Mouse (Mus musculus) liver, embryonic 15.5 days (tissue): ENCODE measurements at regions not wholly inside any gene's neighbourhood (a gene's known extent, or its start where the extent isn't known, plus 50 kb on each side); places are given as distances from the start of the nearest gene placed in this dataset.
A peak's percentile ranks its signal among the peaks of the same experiment; 100 is the strongest.

Source experiments
- ATAC-seq: fragments of 200-750 bp; cut with Nextera tagmentation; 2 replicates; pipeline ENCODE4 v1.8.0; 2017; ENCODE audit warnings: moderate number of reproducible peaks, mild to moderate bottlenecking, moderate library complexity; ENCODE audit not compliant: insufficient read depth
- H3K27ac ChIP-seq: fragments of 300-500 bp; sonication (generic); replicated peaks from 2 replicates; pipeline ENCODE4 v1.5.1; 2015; ENCODE audit warnings: mild to moderate bottlenecking, inconsistent platforms
- H3K27me3 ChIP-seq: fragments of 300-500 bp; sonication (generic); 2 replicates; pipeline ENCODE4 v1.6.1; 2015; ENCODE audit warnings: mild to moderate bottlenecking, inconsistent platforms
- H3K36me3 ChIP-seq: fragments of 300-500 bp; sonication (generic); replicated peaks from 2 replicates; pipeline ENCODE4 v1.6.1; 2015; ENCODE audit warnings: moderate library complexity, mild to moderate bottlenecking, inconsistent platforms
- H3K4me1 ChIP-seq: fragments of 300-500 bp; sonication (generic); replicated peaks from 2 replicates; pipeline ENCODE4 v1.6.1; 2015; ENCODE audit warnings: inconsistent platforms
- H3K4me2 ChIP-seq: fragments of 300-500 bp; sonication (generic); 2 replicates; pipeline ENCODE4 v1.6.1; 2015; ENCODE audit warnings: moderate library complexity, mild to moderate bottlenecking, inconsistent platforms
- H3K4me3 ChIP-seq: fragments of 300-500 bp; sonication (generic); replicated peaks from 2 replicates; pipeline ENCODE4 v1.5.1; 2015; ENCODE audit warnings: mild to moderate bottlenecking, inconsistent platforms
- H3K9ac ChIP-seq: fragments of 300-500 bp; sonication (generic); 2 replicates; pipeline ENCODE4 v1.6.1; 2015; ENCODE audit warnings: moderate library complexity, mild to moderate bottlenecking, inconsistent platforms
- H3K9me3 ChIP-seq: fragments of 300-500 bp; sonication (generic); replicated peaks from 2 replicates; pipeline ENCODE4 v1.6.1; 2016; ENCODE audit warnings: inconsistent platforms
- WGBS: fragments of 180-500 bp; shearing (Covaris S2); methylation state at CpG from one replicate; pipeline ENCODE4 v1.1.7; 2015; ENCODE audit warnings: mixed read lengths; ENCODE audit not compliant: insufficient replicate concordance; 5-methylcytosine and 5-hydroxymethylcytosine counted together

DNA sequence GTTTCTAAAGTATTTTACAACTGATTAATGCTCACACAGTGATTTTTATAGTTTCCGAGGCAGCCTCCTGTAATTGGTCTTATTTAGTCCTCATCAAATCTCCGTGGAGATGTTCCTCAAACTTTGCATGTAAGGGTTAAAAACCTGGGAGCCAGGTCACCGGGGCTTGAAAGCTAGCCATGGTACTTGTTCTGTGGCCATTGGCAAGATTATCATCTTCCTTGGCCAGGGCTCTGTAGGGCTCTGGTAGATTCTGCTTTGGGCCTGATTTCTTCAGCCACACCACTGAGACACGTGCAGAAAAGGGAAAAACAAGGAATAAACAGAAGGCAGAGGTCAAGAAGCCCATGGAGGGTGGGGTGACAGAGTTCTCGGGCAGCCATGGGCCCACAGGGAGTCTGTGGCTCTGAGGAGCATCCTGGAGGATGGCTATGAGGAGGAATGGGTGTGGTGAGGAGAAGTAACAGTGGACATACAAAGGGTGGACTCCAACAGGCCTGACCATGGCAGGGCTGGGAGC, 50.7 kb upstream of the Eps8l3 start:
- no peaks in the 10 kb centered on the region for H3K36me3 ChIP-seq
- no peak for ATAC-seq
- H3K9ac ChIP-seq, result no peak overlapping the region
- no peaks in the 10 kb centered on the region for H3K4me1 ChIP-seq
- H3K27ac ChIP-seq, result no peak overlapping the region
- H3K4me2 ChIP-seq, result no peak overlapping the region
- WGBS, result 55% methylated on average over 5 of the region's 5 CpGs
- H3K27me3 ChIP-seq, result 0 out of 2 replicates have a peak, but pooled peaks cover 4% of the 10 kb centered on the region
- no peak overlapping the region for H3K4me3 ChIP-seq
- H3K9me3 ChIP-seq, result no peaks in the 10 kb centered on the region

GRCm38 (mm10) chr3:107825468-107825867, 51.6 kb upstream of the Eps8l3 start:
- Histone ChIP-seq H3K4me2 (no peak overlapping the region), H3K4me1 (no peaks in the 10 kb centered on the region), H3K27ac (no peak overlapping the region), H3K9ac (no peak overlapping the region), H3K27me3 (0 out of 2 replicates have a peak, but pooled peaks cover 4% of the 10 kb centered on the region), H3K36me3 (no peaks in the 10 kb centered on the region), H3K9me3 (no peaks in the 10 kb centered on the region), H3K4me3 (no peak overlapping the region)
- ATAC-seq, result no peak
- WGBS, result 69% methylated on average over 10 of the region's 10 CpGs

DNA sequence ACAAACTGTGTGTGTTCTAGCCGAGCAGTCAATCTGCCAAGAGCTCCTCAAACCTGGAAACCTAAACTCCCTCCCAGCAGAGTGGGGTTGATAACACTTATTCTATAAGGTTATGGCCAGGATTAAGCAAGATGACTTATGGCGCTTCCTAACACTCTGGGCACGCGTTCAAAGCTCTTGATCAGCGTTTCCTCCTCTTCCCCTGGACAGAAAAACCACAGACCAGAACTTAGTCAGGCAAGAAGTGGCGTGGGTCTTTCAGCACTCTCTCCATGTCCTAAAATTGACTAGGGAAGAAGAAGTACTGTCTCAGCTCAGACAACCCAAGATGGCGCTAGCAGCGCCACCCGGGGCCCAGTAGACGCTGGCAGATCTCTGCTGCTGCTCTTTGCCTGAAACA, 52.7 kb upstream of the Eps8l3 start:
- peaks cover 4% of the 10 kb centered on the region; the same call in 1 of the 2 replicates for H3K27me3 ChIP-seq
- no peak overlapping the region for H3K27ac ChIP-seq
- ATAC-seq, result no peak
- H3K36me3 ChIP-seq, result no peaks in the 10 kb centered on the region
- no peak overlapping the region for H3K4me2 ChIP-seq
- peaks cover under 1% of the 10 kb centered on the region for H3K4me1 ChIP-seq
- WGBS, result 56% methylated on average over 10 of the region's 10 CpGs
- no peaks in the 10 kb centered on the region for H3K9me3 ChIP-seq
- no peak overlapping the region for H3K4me3 ChIP-seq
- no peak overlapping the region for H3K9ac ChIP-seq

GRCm38 (mm10) chr3:107823655-107824266, 53.3 kb upstream of the Eps8l3 start:
- H3K4me2 ChIP-seq, result no peak overlapping the region
- H3K9ac ChIP-seq, result no peak overlapping the region
- peaks cover 6% of the 10 kb centered on the region for H3K4me1 ChIP-seq
- ATAC-seq, result no peak
- WGBS, result 75% methylated on average over 6 of the region's 6 CpGs
- H3K27ac ChIP-seq, result no peak overlapping the region
- H3K9me3 ChIP-seq, result no peaks in the 10 kb centered on the region
- peaks cover 4% of the 10 kb centered on the region; the same call in 1 of the 2 replicates for H3K27me3 ChIP-seq
- no peaks in the 10 kb centered on the region for H3K36me3 ChIP-seq
- H3K4me3 ChIP-seq, result no peak overlapping the region

DNA sequence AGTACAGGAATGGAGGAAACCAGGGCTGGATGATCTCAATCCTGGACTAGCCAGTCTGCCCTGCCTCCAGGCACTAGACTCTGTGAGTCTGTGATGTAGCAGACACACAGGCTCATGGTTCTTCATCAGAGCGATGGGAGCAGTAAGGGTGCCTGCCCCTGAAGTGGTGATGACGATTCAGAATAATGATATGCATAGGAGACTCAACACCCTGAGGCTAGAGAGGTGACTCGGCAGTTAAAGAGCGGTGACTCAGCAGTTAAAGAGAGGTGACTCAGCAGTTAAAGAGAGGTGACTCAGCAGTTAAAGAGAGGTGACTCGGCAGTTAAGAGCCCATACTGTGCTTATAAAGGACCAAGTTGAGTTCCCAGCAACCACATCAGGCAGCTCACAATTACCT, 53.9 kb upstream of the Eps8l3 start:
- H3K4me2 ChIP-seq, result no peak overlapping the region
- H3K4me3 ChIP-seq, result no peak overlapping the region
- no peak overlapping the region for H3K9ac ChIP-seq
- H3K27me3 ChIP-seq, result peaks cover 4% of the 10 kb centered on the region; the same call in 1 of the 2 replicates
- peaks cover 12% of the 10 kb centered on the region for H3K4me1 ChIP-seq
- no peak for ATAC-seq
- no peak overlapping the region for H3K27ac ChIP-seq
- no peaks in the 10 kb centered on the region for H3K36me3 ChIP-seq
- H3K9me3 ChIP-seq, result no peaks in the 10 kb centered on the region
- WGBS, result 73% methylated on average over 5 of the region's 5 CpGs

DNA sequence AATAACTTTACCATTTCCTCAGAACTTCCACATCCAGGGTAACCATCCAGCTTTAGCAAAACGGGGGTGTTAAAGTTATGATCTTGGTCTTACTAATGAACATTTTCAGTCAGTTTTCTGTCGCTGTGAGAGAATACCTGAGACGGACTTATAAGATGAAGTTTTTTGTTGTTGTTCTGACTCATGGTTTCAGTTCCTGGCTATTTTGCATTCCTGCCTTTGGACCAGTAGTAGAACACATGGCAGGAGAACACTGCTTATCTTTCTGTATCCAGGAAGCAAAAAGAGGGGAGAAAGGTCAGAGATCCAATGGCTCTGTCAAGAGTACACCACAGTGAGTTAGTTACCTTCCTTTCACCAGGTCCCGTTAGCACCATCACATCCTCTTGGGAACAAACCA, 54.5 kb upstream of the Eps8l3 start:
- Histone ChIP-seq H3K36me3 (no peaks in the 10 kb centered on the region), H3K4me3 (no peak overlapping the region), H3K9me3 (no peaks in the 10 kb centered on the region), H3K27me3 (peaks cover 4% of the 10 kb centered on the region; the same call in 1 of the 2 replicates), H3K9ac (no peak overlapping the region), H3K4me2 (no peak overlapping the region), H3K4me1 (peaks cover 15% of the 10 kb centered on the region), H3K27ac (no peak overlapping the region)
- no peak for ATAC-seq
- 59% methylated on average over 4 of the region's 4 CpGs for WGBS

DNA sequence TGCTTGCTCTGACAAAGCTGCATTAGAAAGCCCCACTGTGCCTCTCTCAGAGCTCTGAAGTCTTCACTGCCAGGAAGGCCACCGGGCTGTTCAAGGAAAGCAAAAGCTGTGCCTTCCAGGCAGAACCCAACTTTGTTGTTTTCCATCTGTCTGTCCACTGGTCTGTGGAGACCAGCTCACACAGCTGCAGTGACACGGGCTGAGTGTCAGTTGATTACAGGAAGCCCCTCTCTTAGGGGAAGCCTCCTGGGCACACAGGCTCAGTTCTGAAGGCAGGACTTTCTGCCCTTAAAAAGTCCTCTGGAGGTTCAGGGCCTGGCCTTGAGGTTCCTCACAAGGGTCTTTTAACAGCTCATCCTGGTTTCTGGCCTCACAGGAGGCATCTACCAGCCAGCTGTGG, 55.1 kb upstream of the Eps8l3 start:
- Histone ChIP-seq H3K9me3 (no peaks in the 10 kb centered on the region), H3K27ac (no peak overlapping the region), H3K4me2 (no peak overlapping the region), H3K4me1 (peaks cover 15% of the 10 kb centered on the region), H3K9ac (no peak overlapping the region), H3K27me3 (peaks cover 4% of the 10 kb centered on the region; the same call in 1 of the 2 replicates), H3K4me3 (no peak overlapping the region), H3K36me3 (no peaks in the 10 kb centered on the region)
- no peak for ATAC-seq
- 25% methylated on average over 2 of the region's 2 CpGs for WGBS

GRCm38 (mm10) chr3:107819622-107820021, 57.4 kb upstream of the Eps8l3 start:
- Histone ChIP-seq H3K4me3 (no peak overlapping the region), H3K9me3 (no peaks in the 10 kb centered on the region), H3K4me1 (peaks cover 15% of the 10 kb centered on the region), H3K27me3 (peaks cover 4% of the 10 kb centered on the region; the same call in 1 of the 2 replicates), H3K9ac (no peak overlapping the region), H3K4me2 (0 out of 2 replicates have a peak overlapping the region, but pooled peaks have one; percentile 6), H3K36me3 (no peaks in the 10 kb centered on the region), H3K27ac (no peak overlapping the region)
- no peak for ATAC-seq
- WGBS, result 15% methylated on average over 3 of the region's 3 CpGs

- H3K4me1 ChIP-seq, result peaks cover 15% of the 10 kb centered on the region
- 0 out of 2 replicates have a peak overlapping the region, but pooled peaks have one; percentile 6 for H3K4me2 ChIP-seq
- no peaks in the 10 kb centered on the region for H3K36me3 ChIP-seq
- no peak overlapping the region for H3K27ac ChIP-seq
- WGBS, result 7% methylated on average over 12 of the region's 12 CpGs
- peak; percentile 54 for ATAC-seq
- no peaks in the 10 kb centered on the region for H3K9me3 ChIP-seq
- peaks cover 4% of the 10 kb centered on the region; the same call in 1 of the 2 replicates for H3K27me3 ChIP-seq
- H3K4me3 ChIP-seq, result no peak overlapping the region
- no peak overlapping the region for H3K9ac ChIP-seq
Measured at GRCm38 (mm10) chr3:107818616-107819495, 58.2 kb upstream of the Eps8l3 start.

- no peak for ATAC-seq
- Histone ChIP-seq H3K4me2 (no peak overlapping the region), H3K36me3 (no peaks in the 10 kb centered on the region), H3K9me3 (no peaks in the 10 kb centered on the region), H3K4me1 (peaks cover 27% of the 10 kb centered on the region), H3K27ac (no peak overlapping the region), H3K4me3 (no peak overlapping the region), H3K27me3 (no peaks in the 10 kb centered on the region; the same call in 1 of the 2 replicates), H3K9ac (no peak overlapping the region)
- whole genome bisulfite sequencing, result 43% methylated on average over 3 of the region's 3 CpGs
Measured at GRCm38 (mm10) chr3:107816031-107816430, 55.8 kb upstream of the Csf1 start.

GRCm38 (mm10) chr3:107814280-107814679, 54.0 kb upstream of the Csf1 start:
- Histone ChIP-seq H3K9me3 (no peaks in the 10 kb centered on the region), H3K4me3 (no peak overlapping the region), H3K27ac (no peak overlapping the region), H3K27me3 (no peaks in the 10 kb centered on the region), H3K36me3 (no peaks in the 10 kb centered on the region), H3K4me2 (no peak overlapping the region), H3K4me1 (peaks cover 26% of the 10 kb centered on the region), H3K9ac (no peak overlapping the region)
- ATAC-seq, result no peak
- 63% methylated on average over 5 of the region's 5 CpGs for WGBS
